Mouse (Mus musculus): ENCODE data around the gene Plau. TPM values are rescaled to one million over a fixed set of nuclear protein-coding genes. Genes with fewer than 3 reads are reported as not detected.

The Plau gene
- 3.3 and 4.9 TPM in 2 replicates for polyA plus RNA-seq (2015; fragmentation: Nextera tagmentation; extraction: Ambion mirVana)

GRCm38 (mm10) chr14:20836171-20836904 lies at the start of gene Plau:
Gene Plau, plus strand, starts transcription at chr14:20836660.
- Histone ChIP-seq H3K27me3 (no peaks in the 10 kb centered on the region), H3K4me2 (peak within 1 kb of the TSS; percentile 97), H3K4me3 (peak within 1 kb of the TSS; percentile 55), H3K9ac (peak within 1 kb of the TSS; percentile 48), H3K36me3 (no peaks in the 10 kb centered on the region), H3K9me3 (no peaks in the 10 kb centered on the region), H3K4me1 (peaks cover 14% of the 10 kb centered on the region; the same call in 1 of the 2 replicates), H3K27ac (peak within 1 kb of the TSS; percentile 39; the same call in 1 of the 2 replicates)
- ATAC-seq (ENCODE audit: insufficient number of reproducible peaks, low FRiP score, low TSS enrichment, low read depth) = peak; percentile 80
- under 1% methylated on average over 29 of the region's 33 CpGs for WGBS

DNA sequence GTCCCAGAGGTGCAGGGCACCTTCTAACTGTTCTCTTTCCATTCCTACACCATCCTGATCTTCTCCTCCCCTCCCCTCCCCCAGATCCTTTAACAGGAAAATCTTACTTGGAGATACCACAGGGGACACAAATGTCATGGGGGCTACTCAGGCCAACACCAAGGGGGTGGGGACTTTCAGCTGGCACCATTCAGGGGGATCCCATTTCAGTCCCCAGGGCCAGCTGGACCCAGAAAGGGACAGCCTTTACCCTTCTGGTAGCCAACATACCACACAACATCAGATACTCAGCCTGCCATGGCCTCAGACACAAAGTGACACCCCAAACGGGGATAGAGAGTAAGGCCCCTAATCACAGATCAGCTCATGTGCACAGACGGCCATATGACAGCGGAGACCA lies 48.3 kb upstream of the Plau start:
- no peak overlapping the region for H3K9ac ChIP-seq
- H3K9me3 ChIP-seq = no peaks in the 10 kb centered on the region
- no peak overlapping the region for H3K4me2 ChIP-seq
- ATAC-seq (ENCODE audit: insufficient number of reproducible peaks, low FRiP score, low TSS enrichment, low read depth) = no peak
- H3K36me3 ChIP-seq = peaks cover 75% of the 10 kb centered on the region
- H3K4me1 ChIP-seq = peaks cover 40% of the 10 kb centered on the region
- no peak overlapping the region for H3K27ac ChIP-seq
- H3K4me3 ChIP-seq = no peak overlapping the region
- no peaks in the 10 kb centered on the region for H3K27me3 ChIP-seq
- 85% methylated on average over 3 of the region's 3 CpGs for WGBS

GRCm38 (mm10) chr14:20789593-20789992 lies 46.9 kb upstream of the Plau start:
- H3K27me3 ChIP-seq = no peaks in the 10 kb centered on the region
- H3K4me1 ChIP-seq = peaks cover 41% of the 10 kb centered on the region
- H3K9me3 ChIP-seq = no peaks in the 10 kb centered on the region
- no peak overlapping the region for H3K9ac ChIP-seq
- 88% methylated on average over 4 of the region's 4 CpGs for WGBS
- no peak overlapping the region for H3K27ac ChIP-seq
- peaks cover 67% of the 10 kb centered on the region for H3K36me3 ChIP-seq
- no peak overlapping the region for H3K4me2 ChIP-seq
- ATAC-seq (ENCODE audit: insufficient number of reproducible peaks, low FRiP score, low TSS enrichment, low read depth) = no peak
- no peak overlapping the region for H3K4me3 ChIP-seq

- Histone ChIP-seq H3K4me1 (peaks cover 45% of the 10 kb centered on the region), H3K36me3 (peaks cover 59% of the 10 kb centered on the region)
- 92% methylated on average over 5 of the region's 5 CpGs for WGBS
Observed at GRCm38 (mm10) chr14:20790445-20790844, 46.0 kb upstream of the Plau start.

GRCm38 (mm10) chr14:20790996-20791395 lies 45.5 kb upstream of the Plau start:
- Histone ChIP-seq H3K9me3 (no peaks in the 10 kb centered on the region), H3K9ac (no peak overlapping the region), H3K27me3 (no peaks in the 10 kb centered on the region), H3K4me1 (peaks cover 45% of the 10 kb centered on the region), H3K36me3 (peaks cover 53% of the 10 kb centered on the region), H3K4me2 (no peak overlapping the region), H3K4me3 (no peak overlapping the region), H3K27ac (no peak overlapping the region)
- 96% methylated on average over 6 of the region's 6 CpGs for WGBS
- ATAC-seq (ENCODE audit: insufficient number of reproducible peaks, low FRiP score, low TSS enrichment, low read depth) = no peak

More at GRCm38 (mm10) chr14:20790445-20790844, 46.0 kb upstream of the Plau start:
- H3K27me3 ChIP-seq = no peaks in the 10 kb centered on the region
- ATAC-seq (ENCODE audit: insufficient number of reproducible peaks, low FRiP score, low TSS enrichment, low read depth) = no peak
- no peak overlapping the region for H3K27ac ChIP-seq
- no peak overlapping the region for H3K4me2 ChIP-seq
- no peaks in the 10 kb centered on the region for H3K9me3 ChIP-seq
- H3K4me3 ChIP-seq = no peak overlapping the region
- H3K9ac ChIP-seq = no peak overlapping the region

DNA sequence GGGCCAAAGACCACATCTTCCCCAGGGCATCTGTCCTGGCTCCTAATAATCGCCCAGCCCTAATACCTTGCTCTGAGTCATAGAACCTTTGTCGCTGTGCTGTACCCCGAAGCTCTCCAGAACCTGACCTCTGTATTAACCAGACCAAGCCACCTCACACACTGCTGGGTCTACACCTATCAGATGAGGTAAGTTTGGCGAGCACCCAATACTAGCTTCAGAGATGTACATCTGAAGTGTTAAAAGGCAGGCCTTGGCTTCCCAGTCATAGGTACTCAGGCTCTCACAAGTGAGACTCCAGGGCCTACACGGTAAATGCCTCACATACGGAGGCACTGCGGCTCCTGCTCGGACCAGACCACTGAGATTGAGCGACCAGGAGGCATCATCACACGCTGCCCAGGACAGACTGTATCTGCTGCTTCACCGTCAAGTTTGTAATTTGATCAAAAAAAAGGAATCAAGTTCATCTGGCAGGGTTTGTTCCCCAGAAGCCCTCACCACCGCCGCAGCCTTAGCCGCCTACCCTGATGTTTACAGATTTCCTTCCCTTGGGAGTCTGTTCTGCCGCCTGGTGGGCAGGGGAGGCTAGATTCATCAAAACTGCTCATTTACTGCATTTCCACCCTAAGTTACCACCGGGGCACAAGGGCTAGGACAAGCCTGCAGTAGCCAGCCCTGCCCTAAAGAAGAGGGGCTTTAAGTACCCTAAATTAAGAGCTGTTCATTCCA lies 44.8 kb upstream of the Plau start:
- H3K27ac ChIP-seq = no peak overlapping the region
- no peak overlapping the region for H3K4me2 ChIP-seq
- 75% methylated on average over 16 of the region's 16 CpGs for WGBS
- ATAC-seq (ENCODE audit: insufficient number of reproducible peaks, low FRiP score, low TSS enrichment, low read depth) = no peak
- H3K36me3 ChIP-seq = peaks cover 46% of the 10 kb centered on the region
- no peak overlapping the region for H3K9ac ChIP-seq
- no peaks in the 10 kb centered on the region for H3K9me3 ChIP-seq
- H3K4me3 ChIP-seq = 0 out of 2 replicates have a peak overlapping the region, but pooled peaks have one; percentile 86
- no peaks in the 10 kb centered on the region for H3K27me3 ChIP-seq
- peaks cover 39% of the 10 kb centered on the region for H3K4me1 ChIP-seq

DNA sequence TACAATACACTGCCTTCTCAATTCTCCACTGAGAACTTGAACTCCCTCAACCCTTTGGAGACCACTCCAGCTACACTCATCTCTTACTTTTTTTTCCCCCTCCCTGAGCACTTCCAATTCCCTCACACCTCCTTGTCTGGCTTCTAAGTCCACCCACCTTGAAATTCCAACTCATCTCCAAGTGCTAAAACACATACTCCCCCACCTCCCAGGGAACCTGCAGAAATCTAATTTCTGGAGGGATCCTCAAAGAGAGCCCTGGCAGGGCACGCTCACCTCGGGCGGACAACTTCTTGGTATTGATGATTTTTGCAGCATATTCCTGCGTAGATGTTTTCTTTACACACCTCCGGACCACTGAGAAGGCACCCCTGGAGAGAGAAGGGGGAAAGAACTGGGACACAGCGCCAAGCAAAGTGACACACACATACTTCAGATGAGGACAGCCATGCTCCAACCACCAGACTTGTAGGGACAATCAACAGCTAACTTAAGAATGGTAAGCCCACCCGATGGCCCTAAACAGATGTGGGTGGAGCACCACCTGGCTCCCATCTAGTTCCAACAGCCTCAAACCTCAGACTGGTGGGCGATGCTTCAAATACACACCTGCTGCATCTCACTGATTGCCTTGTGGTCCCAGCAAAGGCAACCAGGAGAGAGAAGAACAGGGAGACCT lies 44.1 kb upstream of the Plau start:
- Histone ChIP-seq H3K27me3 (no peaks in the 10 kb centered on the region), H3K4me1 (peaks cover 34% of the 10 kb centered on the region), H3K4me2 (peak overlapping the region; percentile 91), H3K4me3 (peak overlapping the region; percentile 86), H3K36me3 (peaks cover 41% of the 10 kb centered on the region), H3K9ac (peak overlapping the region; percentile 70; the same call in 1 of the 2 replicates), H3K27ac (0 out of 2 replicates have a peak overlapping the region, but pooled peaks have one; percentile 7), H3K9me3 (no peaks in the 10 kb centered on the region)
- ATAC-seq (ENCODE audit: insufficient number of reproducible peaks, low FRiP score, low TSS enrichment, low read depth) = no peak
- 63% methylated on average over 8 of the region's 8 CpGs for WGBS

GRCm38 (mm10) chr14:20792922-20793757 lies 43.3 kb upstream of the Plau start:
- WGBS = under 1% methylated on average over 45 of the region's 57 CpGs

DNA sequence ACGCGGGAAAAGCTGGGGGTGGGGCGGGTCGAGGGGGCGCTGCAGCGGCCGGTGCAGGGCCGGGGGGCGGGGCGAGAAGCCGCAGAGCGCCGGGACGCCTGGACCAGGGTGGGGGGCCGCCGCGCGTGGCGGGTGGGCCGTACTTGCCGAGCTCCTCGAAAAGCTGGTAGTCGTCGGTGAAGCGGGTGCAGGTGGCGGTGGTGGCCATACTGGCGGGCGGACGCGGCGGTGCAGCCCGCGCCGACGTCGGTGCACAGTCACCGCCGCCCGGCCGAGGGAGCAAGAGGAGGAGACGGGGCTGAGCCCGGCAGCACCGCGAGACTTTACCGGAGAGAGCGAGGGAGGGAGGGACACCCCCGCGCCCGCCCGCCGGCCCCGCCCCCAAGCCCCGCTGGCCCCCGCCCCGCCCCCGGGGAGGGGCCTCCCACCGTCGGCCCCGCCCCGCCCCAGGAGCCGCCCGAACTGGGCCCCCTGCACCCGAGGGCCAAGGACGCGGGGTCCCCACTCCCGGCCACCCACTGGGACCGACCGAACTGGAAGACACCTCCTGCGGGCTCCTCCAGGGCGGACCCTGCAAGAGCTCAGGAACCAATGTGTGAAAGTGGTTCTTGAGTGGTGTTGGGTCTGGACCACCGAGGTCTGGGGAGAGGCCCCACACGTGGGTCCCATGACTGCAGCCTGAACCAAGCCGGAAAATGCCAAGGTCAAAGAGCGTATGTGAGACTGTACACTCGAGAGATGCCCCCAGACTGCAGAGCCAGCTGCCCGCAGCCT lies 42.5 kb upstream of the Plau start, which contains the start of gene Camk2g:
TSS of gene Camk2g (minus strand) at position 331 of the 774 bp plus-strand sequence.
- Histone ChIP-seq H3K4me2 (peak within 1 kb of the TSS; percentile 91), H3K9me3 (no peaks in the 10 kb centered on the region), H3K36me3 (peaks cover 25% of the 10 kb centered on the region), H3K27ac (peak within 1 kb of the TSS; percentile 82), H3K27me3 (no peaks in the 10 kb centered on the region), H3K4me1 (peaks cover 39% of the 10 kb centered on the region), H3K9ac (peak within 1 kb of the TSS; percentile 70), H3K4me3 (peak within 1 kb of the TSS; percentile 86)
- peak; percentile 85 for ATAC-seq (ENCODE audit: insufficient number of reproducible peaks, low FRiP score, low TSS enrichment, low read depth)
- under 1% methylated on average over 17 of the region's 76 CpGs for WGBS

More at GRCm38 (mm10) chr14:20792922-20793757, 43.3 kb upstream of the Plau start:
- H3K27ac ChIP-seq = peak overlapping the region; percentile 82
- H3K4me2 ChIP-seq = peak overlapping the region; percentile 91
- H3K36me3 ChIP-seq = peaks cover 33% of the 10 kb centered on the region
- peak overlapping the region; percentile 86 for H3K4me3 ChIP-seq
- ATAC-seq (ENCODE audit: insufficient number of reproducible peaks, low FRiP score, low TSS enrichment, low read depth) = peak; percentile 25
- no peaks in the 10 kb centered on the region for H3K9me3 ChIP-seq
- H3K4me1 ChIP-seq = peaks cover 34% of the 10 kb centered on the region
- peak overlapping the region; percentile 70 for H3K9ac ChIP-seq
- H3K27me3 ChIP-seq = no peaks in the 10 kb centered on the region

GRCm38 (mm10) chr14:20794589-20794988 lies 41.9 kb upstream of the Plau start:
- Histone ChIP-seq H3K9ac (peak overlapping the region; percentile 52), H3K36me3 (peaks cover 21% of the 10 kb centered on the region), H3K27ac (peak overlapping the region; percentile 82), H3K27me3 (no peaks in the 10 kb centered on the region), H3K4me2 (peak overlapping the region; percentile 91), H3K4me3 (peak overlapping the region; percentile 86), H3K9me3 (no peaks in the 10 kb centered on the region), H3K4me1 (peaks cover 39% of the 10 kb centered on the region)
- ATAC-seq (ENCODE audit: insufficient number of reproducible peaks, low FRiP score, low TSS enrichment, low read depth) = no peak
- 7% methylated on average over 9 of the region's 9 CpGs for WGBS

Data from limb, embryonic 15.5 days (tissue).